Mouse (Mus musculus) lung, embryonic 14.5 days (tissue): ENCODE results near the gene Rab11fip3. TPM values are rescaled to one million over a fixed set of nuclear protein-coding genes. Genes with fewer than 3 reads are reported as not detected.

Experiments used
- ATAC-seq: fragments of 200-750 bp; cut with Nextera tagmentation; 2 replicates; pipeline ENCODE4 v1.8.0; 2017; ENCODE audit warnings: mild to moderate bottlenecking, moderate TSS enrichment, moderate library complexity; ENCODE audit not compliant: insufficient read depth
- DNase-seq: peaks from one replicate; pipeline ENCODE4 v3.0.0-alpha.2; 2015
- H3K27ac ChIP-seq: fragments of 300-500 bp; sonication (generic); 2 replicates; pipeline ENCODE4 v1.5.1; 2014; ENCODE audit warnings: low read depth, mild to moderate bottlenecking, moderate library complexity
- H3K27me3 ChIP-seq: fragments of 300-500 bp; sonication (generic); 2 replicates; pipeline ENCODE4 v1.6.1; 2014; ENCODE audit warnings: low read length, control low read depth; ENCODE audit not compliant: insufficient read depth
- H3K36me3 ChIP-seq: fragments of 300-500 bp; sonication (generic); 2 replicates; pipeline ENCODE4 v1.6.1; 2014; ENCODE audit warnings: control low read depth; ENCODE audit not compliant: insufficient read depth
- H3K4me1 ChIP-seq: fragments of 300-500 bp; sonication (generic); 2 replicates; pipeline ENCODE4 v1.6.1; 2014; ENCODE audit warnings: antibody characterized with exemption, control low read depth; ENCODE audit not compliant: insufficient read depth
- H3K4me2 ChIP-seq: fragments of 300-500 bp; sonication (generic); 2 replicates; pipeline ENCODE4 v1.6.1; 2014; ENCODE audit warnings: mild to moderate bottlenecking
- H3K4me3 ChIP-seq: fragments of 300-500 bp; sonication (generic); 2 replicates; pipeline ENCODE4 v1.5.1; 2014; ENCODE audit warnings: low read depth, low read length
- H3K9ac ChIP-seq: fragments of 300-500 bp; sonication (generic); 2 replicates; pipeline ENCODE4 v1.6.1; 2014
- H3K9me3 ChIP-seq: fragments of 300-500 bp; sonication (generic); 2 replicates; pipeline ENCODE4 v1.6.1; 2016; ENCODE audit warnings: low read depth, low read length, control low read depth
- CTCF ChIP-seq: IDR thresholded peaks from 2 replicates; pipeline ENCODE4 v1.5.1; 2016; ENCODE audit warnings: antibody characterized with exemption, low read depth
- WGBS: fragments of 180-500 bp; shearing (Covaris S2); extraction: QIAGEN DNeasy Blood & Tissue Kit; methylation state at CpG from one replicate; pipeline ENCODE4 v1.1.7; 2014; 5-methylcytosine and 5-hydroxymethylcytosine counted together
- polyA plus RNA-seq: library from polyadenylated mRNA; unstranded; fragments of >200 nt; fragmentation: Nextera tagmentation; extraction: Ambion mirVana; gene quantifications from 2 replicates; pipeline ENCODE4 v1.2.1, GENCODE M21; 2014

Gene Rab11fip3
- polyA plus RNA-seq, 1 experiment from 2014 or later, result 15.3 TPM

GRCm38 (mm10) chr17:26008331-26008730, 61.0 kb downstream of the Rab11fip3 start:
- H3K4me2 ChIP-seq, result peak overlapping the region; percentile 29; the same call in 1 of the 2 replicates
- no peak for TF ChIP-seq CTCF
- ATAC-seq (no peak), DNase-seq (no peak)
- no peak overlapping the region for H3K9ac ChIP-seq
- no peaks in the 10 kb centered on the region for H3K27me3 ChIP-seq
- H3K27ac ChIP-seq, result peak overlapping the region; percentile 67; the same call in 1 of the 2 replicates
- H3K4me3 ChIP-seq, result no peak overlapping the region
- no peaks in the 10 kb centered on the region for H3K4me1 ChIP-seq
- H3K36me3 ChIP-seq, result peaks cover 31% of the 10 kb centered on the region; the same call in 1 of the 2 replicates
- H3K9me3 ChIP-seq, result no peaks in the 10 kb centered on the region

GRCm38 (mm10) chr17:26007646-26008045, 61.7 kb downstream of the Rab11fip3 start:
- TF ChIP-seq CTCF, result no peak
- WGBS, result 66% methylated on average over 2 of the region's 2 CpGs
- H3K4me1 ChIP-seq, result no peaks in the 10 kb centered on the region
- H3K9me3 ChIP-seq, result no peaks in the 10 kb centered on the region
- DNase-seq, result peak; percentile 34
- no peak overlapping the region for H3K4me3 ChIP-seq
- H3K9ac ChIP-seq, result no peak overlapping the region
- H3K27me3 ChIP-seq, result no peaks in the 10 kb centered on the region
- H3K4me2 ChIP-seq, result no peak overlapping the region
- 0 out of 2 replicates have a peak overlapping the region, but pooled peaks have one; percentile 67 for H3K27ac ChIP-seq
- ATAC-seq, result peak; percentile 21; the same call in 1 of the 2 replicates
- peaks cover 26% of the 10 kb centered on the region; the same call in 1 of the 2 replicates for H3K36me3 ChIP-seq

- 75% methylated on average over 10 of the region's 10 CpGs for WGBS
- Histone ChIP-seq H3K36me3 (peaks cover 17% of the 10 kb centered on the region; the same call in 1 of the 2 replicates), H3K4me2 (no peak overlapping the region), H3K9ac (no peak overlapping the region), H3K27me3 (no peaks in the 10 kb centered on the region), H3K4me1 (no peaks in the 10 kb centered on the region), H3K4me3 (no peak overlapping the region), H3K27ac (no peak overlapping the region), H3K9me3 (no peaks in the 10 kb centered on the region)
- no peak for TF ChIP-seq CTCF
- DNase-seq, result no peak
- ATAC-seq, result no peak
These were observed 63.5 kb downstream of the Rab11fip3 start for GRCm38 (mm10) chr17:26005731-26006450.

GRCm38 (mm10) chr17:26004711-26005110, 64.6 kb downstream of the Rab11fip3 start:
- no peaks in the 10 kb centered on the region for H3K4me1 ChIP-seq
- DNase-seq, result no peak
- no peak overlapping the region for H3K27ac ChIP-seq
- WGBS, result 91% methylated on average over 15 of the region's 15 CpGs
- H3K4me2 ChIP-seq, result no peak overlapping the region
- no peak for TF ChIP-seq CTCF
- H3K9ac ChIP-seq, result no peak overlapping the region
- H3K27me3 ChIP-seq, result no peaks in the 10 kb centered on the region
- H3K36me3 ChIP-seq, result peaks cover 21% of the 10 kb centered on the region; the same call in 1 of the 2 replicates
- no peak overlapping the region for H3K4me3 ChIP-seq
- ATAC-seq, result no peak
- H3K9me3 ChIP-seq, result no peaks in the 10 kb centered on the region

GRCm38 (mm10) chr17:26003864-26004263, 65.5 kb downstream of the Rab11fip3 start:
- peaks cover 21% of the 10 kb centered on the region; the same call in 1 of the 2 replicates for H3K36me3 ChIP-seq
- TF ChIP-seq CTCF, result no peak

DNA sequence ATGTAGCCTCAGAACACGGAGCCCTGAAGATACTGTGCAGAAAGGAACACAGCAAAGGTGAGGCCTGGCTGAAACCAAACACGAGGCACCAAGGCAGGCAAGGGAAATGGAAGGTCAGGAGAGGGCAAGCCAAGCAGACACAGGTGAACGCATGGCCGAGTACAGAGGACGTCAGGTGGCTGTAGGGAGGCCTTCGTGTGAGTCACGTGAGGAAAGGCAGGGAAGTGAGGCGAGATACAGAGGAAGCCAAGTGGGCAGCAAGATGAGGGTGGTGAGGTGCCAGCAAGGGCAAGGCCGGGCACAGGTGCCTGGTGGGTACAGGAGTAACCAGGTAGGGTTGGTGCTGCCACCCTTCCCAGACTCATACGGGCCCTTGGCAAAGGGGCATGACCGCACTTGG, 70.9 kb downstream of the Rab11fip3 start:
- no peaks in the 10 kb centered on the region for H3K4me1 ChIP-seq
- H3K4me3 ChIP-seq, result no peak overlapping the region
- no peaks in the 10 kb centered on the region for H3K27me3 ChIP-seq
- no peaks in the 10 kb centered on the region for H3K9me3 ChIP-seq
- H3K27ac ChIP-seq, result no peak overlapping the region
- H3K36me3 ChIP-seq, result peaks cover 28% of the 10 kb centered on the region; the same call in 1 of the 2 replicates
- 89% methylated on average over 11 of the region's 11 CpGs for WGBS
- no peak overlapping the region for H3K4me2 ChIP-seq
- no peak for TF ChIP-seq CTCF
- no peak overlapping the region for H3K9ac ChIP-seq
- no peak for ATAC-seq
- no peak for DNase-seq

More at GRCm38 (mm10) chr17:26003864-26004263, 65.5 kb downstream of the Rab11fip3 start:
- ATAC-seq (no peak), DNase-seq (no peak)
- Histone ChIP-seq H3K4me2 (no peak overlapping the region), H3K9me3 (no peaks in the 10 kb centered on the region), H3K4me3 (no peak overlapping the region), H3K27me3 (no peaks in the 10 kb centered on the region), H3K4me1 (no peaks in the 10 kb centered on the region), H3K27ac (no peak overlapping the region), H3K9ac (no peak overlapping the region)
- 78% methylated on average over 2 of the region's 2 CpGs for WGBS

GRCm38 (mm10) chr17:25993489-25993888, 75.9 kb downstream of the Rab11fip3 start:
- DNase-seq (no peak), ATAC-seq (no peak)
- Histone ChIP-seq H3K9me3 (no peaks in the 10 kb centered on the region), H3K27me3 (no peaks in the 10 kb centered on the region), H3K4me2 (no peak overlapping the region), H3K36me3 (peaks cover 67% of the 10 kb centered on the region), H3K4me3 (no peak overlapping the region), H3K9ac (no peak overlapping the region), H3K4me1 (no peaks in the 10 kb centered on the region), H3K27ac (no peak overlapping the region)
- TF ChIP-seq CTCF, result no peak
- WGBS, result 82% methylated on average over 3 of the region's 3 CpGs
